Mouse (Mus musculus): ENCODE data around the gene Gm11554.

DNA sequence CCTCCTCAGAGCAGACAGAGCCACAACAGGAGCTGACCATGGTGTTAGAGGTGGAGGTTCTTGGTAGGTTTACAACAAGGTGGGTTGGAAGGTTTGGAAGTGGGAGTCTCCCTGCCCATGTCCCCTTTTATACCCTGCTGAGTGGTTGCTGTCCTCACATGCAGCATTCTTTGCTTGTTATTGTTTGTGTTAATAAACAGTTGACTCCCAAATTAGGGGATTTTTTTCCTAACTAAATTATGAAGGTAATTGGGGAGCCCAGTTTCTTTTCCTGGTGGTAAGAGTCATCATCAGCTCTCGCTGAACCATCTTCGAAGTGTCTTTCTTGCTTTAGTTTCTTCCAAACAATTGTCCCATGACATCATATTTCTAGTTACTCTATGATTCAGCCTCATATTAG lies 23.6 kb downstream of the Gm11554 start, which contains the start of gene Krtap4-8:
- no peak for TF ChIP-seq POLR2A (IDR thresholded peaks at IDR 0.05; ENCODE audit: borderline replicate concordance, low read depth, low read length)
- TF ChIP-seq CTCF (IDR thresholded peaks at IDR 0.05; ENCODE audit: low read depth, low read length), result no peak

All from bone marrow macrophage, adult 2 months (primary cell).